Mouse (Mus musculus) forebrain, embryonic 12.5 days (tissue): ENCODE data around the gene Ntm. TPM values are rescaled to one million over a fixed set of nuclear protein-coding genes. Genes with fewer than 3 reads are reported as not detected.
A peak's percentile ranks its signal among the peaks of the same experiment; 100 is the strongest.

ENCODE experiments used
- ATAC-seq: fragments of 200-750 bp; cut with Nextera tagmentation; 2 replicates; pipeline ENCODE4 v1.8.0; 2017; ENCODE audit warnings: moderate TSS enrichment; ENCODE audit not compliant: low FRiP score
- H3K27ac ChIP-seq: fragments of 300-500 bp; sonication (generic); 2 replicates; pipeline ENCODE4 v1.5.1; 2016; ENCODE audit warnings: mild to moderate bottlenecking
- H3K27me3 ChIP-seq: fragments of 300-500 bp; sonication (generic); 2 replicates; pipeline ENCODE4 v1.6.1; 2016; ENCODE audit warnings: mild to moderate bottlenecking
- H3K36me3 ChIP-seq: fragments of 300-500 bp; sonication (generic); replicated peaks from 2 replicates; pipeline ENCODE4 v1.6.1; 2016; ENCODE audit warnings: mild to moderate bottlenecking
- H3K4me1 ChIP-seq: fragments of 300-500 bp; sonication (generic); 2 replicates; pipeline ENCODE4 v1.6.1; 2016
- H3K4me2 ChIP-seq: fragments of 300-500 bp; sonication (generic); 2 replicates; pipeline ENCODE4 v1.6.1; 2016; ENCODE audit warnings: mild to moderate bottlenecking, moderate library complexity
- H3K4me3 ChIP-seq: fragments of 300-500 bp; sonication (generic); replicated peaks from 2 replicates; pipeline ENCODE4 v1.5.1; 2016; ENCODE audit warnings: mild to moderate bottlenecking
- H3K9ac ChIP-seq: fragments of 300-500 bp; sonication (generic); 2 replicates; pipeline ENCODE4 v1.6.1; 2016; ENCODE audit warnings: mild to moderate bottlenecking
- H3K9me3 ChIP-seq: fragments of 300-500 bp; sonication (generic); 2 replicates; pipeline ENCODE4 v1.6.1; 2016
- WGBS: fragments of 180-500 bp; shearing (Covaris S2); methylation state at CpG from one replicate; pipeline ENCODE4 v1.1.7; 2016; 5-methylcytosine and 5-hydroxymethylcytosine counted together
- polyA plus RNA-seq: library from polyadenylated mRNA; unstranded; fragments of >200 nt; fragmentation: Nextera tagmentation; extraction: Ambion mirVana; gene quantifications from 2 replicates; pipeline ENCODE4 v1.2.1, GENCODE M21; 2016

The Ntm gene
- polyA plus RNA-seq, 1 experiment from 2014 or later = 34.6 TPM

- ATAC-seq = peak; percentile 42; the same call in 1 of the 2 replicates
- H3K4me3 ChIP-seq = no peak overlapping the region
Observed at GRCm38 (mm10) chr9:29130717-29131292, 832.1 kb downstream of the Ntm start.

DNA sequence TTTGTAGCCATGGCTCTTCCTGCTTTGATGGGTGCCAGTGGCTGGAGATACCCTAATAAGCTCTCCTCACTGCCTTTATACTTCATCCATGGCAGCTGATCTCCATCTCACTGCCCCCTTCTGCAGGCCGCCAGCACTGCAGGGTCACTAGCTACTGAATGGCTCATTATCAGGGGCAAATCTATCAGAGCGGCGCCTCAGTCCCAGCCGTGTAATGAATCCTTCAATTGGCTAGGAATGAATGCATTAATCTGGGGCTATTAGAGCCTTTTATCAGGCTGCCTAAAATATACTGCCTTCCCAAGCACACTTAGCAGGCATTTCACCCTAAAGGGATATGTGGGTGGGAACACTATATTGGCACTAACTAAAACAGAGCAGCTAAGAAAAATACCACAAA lies 832.6 kb downstream of the Ntm start:
- H3K27ac ChIP-seq = 0 out of 2 replicates have a peak overlapping the region, but pooled peaks have one; percentile 42
- no peaks in the 10 kb centered on the region for H3K36me3 ChIP-seq
- ATAC-seq = peak; percentile 85
- peaks cover 9% of the 10 kb centered on the region for H3K4me1 ChIP-seq
- H3K4me3 ChIP-seq = no peak overlapping the region
- H3K27me3 ChIP-seq = no peaks in the 10 kb centered on the region
- WGBS = 12% methylated on average over 4 of the region's 4 CpGs
- no peak overlapping the region for H3K9ac ChIP-seq
- H3K4me2 ChIP-seq = no peak overlapping the region
- peaks cover 5% of the 10 kb centered on the region; the same call in 1 of the 2 replicates for H3K9me3 ChIP-seq

More at GRCm38 (mm10) chr9:29130717-29131292, 832.1 kb downstream of the Ntm start:
- 60% methylated on average over 5 of the region's 5 CpGs for WGBS
- no peaks in the 10 kb centered on the region for H3K27me3 ChIP-seq
- H3K9ac ChIP-seq = no peak overlapping the region
- no peak overlapping the region for H3K4me2 ChIP-seq
- no peaks in the 10 kb centered on the region for H3K36me3 ChIP-seq
- H3K4me1 ChIP-seq = peaks cover 9% of the 10 kb centered on the region
- peaks cover 5% of the 10 kb centered on the region; the same call in 1 of the 2 replicates for H3K9me3 ChIP-seq
- 0 out of 2 replicates have a peak overlapping the region, but pooled peaks have one; percentile 42 for H3K27ac ChIP-seq

- no peaks in the 10 kb centered on the region for H3K27me3 ChIP-seq
- peaks cover 5% of the 10 kb centered on the region; the same call in 1 of the 2 replicates for H3K9me3 ChIP-seq
- H3K4me2 ChIP-seq = no peak overlapping the region
- H3K4me1 ChIP-seq = peaks cover 11% of the 10 kb centered on the region
- WGBS = 96% methylated on average over 2 of the region's 2 CpGs
- ATAC-seq = no peak
- no peak overlapping the region for H3K4me3 ChIP-seq
- H3K27ac ChIP-seq = no peak overlapping the region
- H3K36me3 ChIP-seq = no peaks in the 10 kb centered on the region
- no peak overlapping the region for H3K9ac ChIP-seq
Observed at GRCm38 (mm10) chr9:29128416-29128815, 834.5 kb downstream of the Ntm start.

- WGBS = 76% methylated on average over 3 of the region's 3 CpGs
- Histone ChIP-seq H3K4me2 (no peak overlapping the region), H3K9ac (no peak overlapping the region), H3K27me3 (no peaks in the 10 kb centered on the region), H3K4me1 (0 out of 2 replicates have a peak, but pooled peaks cover 2% of the 10 kb centered on the region), H3K36me3 (no peaks in the 10 kb centered on the region), H3K9me3 (no peaks in the 10 kb centered on the region), H3K4me3 (no peak overlapping the region), H3K27ac (no peak overlapping the region)
- no peak for ATAC-seq
Observed at GRCm38 (mm10) chr9:29124455-29124854, 838.5 kb downstream of the Ntm start.

GRCm38 (mm10) chr9:29123828-29124227 lies 839.1 kb downstream of the Ntm start:
- Histone ChIP-seq H3K4me1 (0 out of 2 replicates have a peak, but pooled peaks cover 2% of the 10 kb centered on the region), H3K27me3 (no peaks in the 10 kb centered on the region), H3K4me2 (no peak overlapping the region), H3K36me3 (no peaks in the 10 kb centered on the region), H3K9ac (no peak overlapping the region), H3K27ac (no peak overlapping the region), H3K9me3 (no peaks in the 10 kb centered on the region), H3K4me3 (no peak overlapping the region)
- 67% methylated on average over 2 of the region's 2 CpGs for WGBS
- no peak for ATAC-seq

DNA sequence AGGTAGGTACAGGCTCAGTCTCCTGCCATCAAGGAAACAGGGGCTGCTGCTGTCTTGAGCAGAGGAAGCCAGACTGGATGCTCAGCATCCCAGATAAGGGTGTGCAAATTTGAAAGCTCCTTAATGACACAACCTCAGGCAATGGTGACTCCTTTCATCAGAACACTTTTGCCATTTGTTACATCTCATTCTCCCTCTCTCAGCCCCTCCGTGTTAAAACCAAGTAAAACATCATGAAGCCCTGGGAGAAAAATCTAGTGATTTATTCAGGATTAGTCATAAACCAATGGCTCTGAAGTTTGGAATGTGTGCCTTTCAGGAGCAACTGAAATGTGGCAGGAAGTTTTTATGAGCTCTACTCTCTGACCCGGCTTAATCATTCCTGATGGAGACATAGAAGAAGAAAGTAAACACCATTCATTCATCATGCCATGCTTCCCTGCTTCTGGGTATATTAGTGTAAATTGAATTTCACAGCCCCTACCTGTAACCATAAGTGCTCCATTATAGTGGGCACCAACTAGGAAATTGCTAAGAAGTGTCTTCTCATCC lies 845.3 kb downstream of the Ntm start:
- H3K4me1 ChIP-seq = peaks cover 10% of the 10 kb centered on the region; the same call in 1 of the 2 replicates
- H3K4me3 ChIP-seq = no peak overlapping the region
- ATAC-seq = no peak
- WGBS = 64% methylated on average over 2 of the region's 2 CpGs
- no peaks in the 10 kb centered on the region for H3K27me3 ChIP-seq
- H3K9ac ChIP-seq = no peak overlapping the region
- no peak overlapping the region for H3K4me2 ChIP-seq
- H3K27ac ChIP-seq = no peak overlapping the region
- no peaks in the 10 kb centered on the region for H3K36me3 ChIP-seq
- no peaks in the 10 kb centered on the region for H3K9me3 ChIP-seq

GRCm38 (mm10) chr9:29115337-29115736 lies 847.6 kb downstream of the Ntm start:
- H3K9me3 ChIP-seq = no peaks in the 10 kb centered on the region
- H3K4me3 ChIP-seq = no peak overlapping the region
- ATAC-seq = peak; percentile 41; the same call in 1 of the 2 replicates
- no peak overlapping the region for H3K9ac ChIP-seq
- no peaks in the 10 kb centered on the region for H3K36me3 ChIP-seq
- no peaks in the 10 kb centered on the region for H3K27me3 ChIP-seq
- WGBS = 4% methylated on average over 2 of the region's 2 CpGs
- H3K4me1 ChIP-seq = peaks cover 10% of the 10 kb centered on the region; the same call in 1 of the 2 replicates
- no peak overlapping the region for H3K27ac ChIP-seq
- no peak overlapping the region for H3K4me2 ChIP-seq

GRCm38 (mm10) chr9:29106771-29107170 lies 856.2 kb downstream of the Ntm start:
- Histone ChIP-seq H3K27me3 (no peaks in the 10 kb centered on the region), H3K36me3 (no peaks in the 10 kb centered on the region), H3K4me1 (no peaks in the 10 kb centered on the region), H3K4me3 (no peak overlapping the region), H3K27ac (no peak overlapping the region), H3K4me2 (no peak overlapping the region), H3K9me3 (no peaks in the 10 kb centered on the region), H3K9ac (no peak overlapping the region)
- 48% methylated on average over 3 of the region's 3 CpGs for WGBS
- ATAC-seq = no peak

- Histone ChIP-seq H3K4me3 (no peak overlapping the region), H3K27ac (no peak overlapping the region), H3K36me3 (no peaks in the 10 kb centered on the region), H3K4me2 (no peak overlapping the region), H3K27me3 (no peaks in the 10 kb centered on the region), H3K4me1 (no peaks in the 10 kb centered on the region), H3K9me3 (no peaks in the 10 kb centered on the region), H3K9ac (no peak overlapping the region)
- no peak for ATAC-seq
- WGBS = 83% methylated on average over 5 of the region's 5 CpGs
Observed at GRCm38 (mm10) chr9:29104442-29104841, 858.5 kb downstream of the Ntm start.

DNA sequence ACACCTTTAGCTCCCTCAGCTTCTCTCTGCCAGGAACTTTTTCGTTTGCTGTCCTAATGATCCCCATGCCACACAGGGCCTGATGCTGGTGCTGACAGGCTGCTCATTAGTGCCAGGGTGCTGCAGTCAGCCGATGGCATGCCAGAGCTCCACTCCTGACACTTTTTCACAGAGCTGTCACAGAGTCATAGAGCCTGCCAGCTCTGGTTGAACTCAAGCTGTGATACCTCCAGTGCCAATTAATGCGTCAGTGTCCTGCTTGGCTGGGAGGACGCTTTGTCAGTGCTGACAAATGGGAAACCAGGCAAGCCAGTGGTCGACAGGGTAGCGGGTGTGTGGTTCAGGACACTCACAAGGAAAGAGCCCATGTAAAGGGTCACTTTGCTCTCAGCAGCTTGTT lies 858.9 kb downstream of the Ntm start:
- no peaks in the 10 kb centered on the region for H3K27me3 ChIP-seq
- no peaks in the 10 kb centered on the region for H3K4me1 ChIP-seq
- no peak overlapping the region for H3K4me3 ChIP-seq
- no peak overlapping the region for H3K27ac ChIP-seq
- peak; percentile 36; the same call in 1 of the 2 replicates for ATAC-seq
- H3K9ac ChIP-seq = no peak overlapping the region
- no peak overlapping the region for H3K4me2 ChIP-seq
- H3K36me3 ChIP-seq = no peaks in the 10 kb centered on the region
- H3K9me3 ChIP-seq = no peaks in the 10 kb centered on the region
- WGBS = 49% methylated on average over 6 of the region's 6 CpGs

DNA sequence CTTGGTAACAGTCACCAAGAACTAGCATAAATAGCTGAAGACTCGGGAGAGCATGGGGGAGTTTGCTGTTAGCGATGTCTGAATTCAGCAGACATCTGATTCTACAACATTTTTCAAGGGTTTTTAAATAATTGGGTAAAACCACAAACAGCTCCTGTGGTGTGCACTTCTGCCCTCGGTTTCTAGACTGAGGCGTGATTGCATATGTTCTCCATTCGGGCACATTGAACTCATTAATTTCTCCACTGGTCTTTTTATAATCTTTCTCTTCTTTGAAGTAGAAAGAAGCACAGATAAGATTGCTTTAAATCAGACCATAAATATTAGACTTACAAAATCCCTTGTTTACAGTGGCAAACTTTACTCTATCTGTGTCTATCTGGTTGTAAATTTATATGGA lies 862.3 kb downstream of the Ntm start:
- Histone ChIP-seq H3K9ac (no peak overlapping the region), H3K36me3 (no peaks in the 10 kb centered on the region), H3K4me3 (no peak overlapping the region), H3K27ac (no peak overlapping the region), H3K4me1 (no peaks in the 10 kb centered on the region), H3K27me3 (no peaks in the 10 kb centered on the region), H3K4me2 (no peak overlapping the region), H3K9me3 (no peaks in the 10 kb centered on the region)
- WGBS = 85% methylated on average over 5 of the region's 5 CpGs
- ATAC-seq = no peak

- no peak for ATAC-seq
- Histone ChIP-seq H3K27me3 (no peaks in the 10 kb centered on the region), H3K4me1 (no peaks in the 10 kb centered on the region; the same call in 1 of the 2 replicates), H3K36me3 (no peaks in the 10 kb centered on the region), H3K9ac (no peak overlapping the region), H3K4me3 (no peak overlapping the region), H3K27ac (no peak overlapping the region), H3K4me2 (no peak overlapping the region), H3K9me3 (no peaks in the 10 kb centered on the region)
Observed at GRCm38 (mm10) chr9:29092443-29092842, 870.5 kb downstream of the Ntm start.

- Histone ChIP-seq H3K36me3 (no peaks in the 10 kb centered on the region), H3K27ac (no peak overlapping the region), H3K27me3 (no peaks in the 10 kb centered on the region), H3K4me1 (no peaks in the 10 kb centered on the region; the same call in 1 of the 2 replicates), H3K9ac (no peak overlapping the region), H3K4me2 (no peak overlapping the region), H3K9me3 (no peaks in the 10 kb centered on the region), H3K4me3 (no peak overlapping the region)
- no peak for ATAC-seq
- WGBS = 54% methylated on average over 5 of the region's 5 CpGs
Observed at GRCm38 (mm10) chr9:29088657-29089056, 874.3 kb downstream of the Ntm start.
